Mouse (Mus musculus): ENCODE results near the gene Lrg1.

The Lrg1 gene

GRCm38 (mm10) chr17:56102927-56103326 lies 18.9 kb downstream of the Lrg1 start:
- H3K27me3 ChIP-seq (ENCODE audit: insufficient read depth, low read length): no peaks in the 10 kb centered on the region
- no peak for TF ChIP-seq NANOG (IDR thresholded peaks at IDR 0.05; ENCODE audit: borderline replicate concordance, low read length)
- no peak for TF ChIP-seq CTCF (conservative IDR thresholded peaks at IDR 0.05; ENCODE audit: low read length)
- no peak for TF ChIP-seq POU5F1 (IDR thresholded peaks at IDR 0.05; ENCODE audit: borderline replicate concordance, low read length)
- H3K4me3 ChIP-seq (replicated peaks; ENCODE audit: low read length): no peak overlapping the region
- no peaks in the 10 kb centered on the region for H3K9me3 ChIP-seq (ENCODE audit: low read length)
- peaks cover 63% of the 10 kb centered on the region for H3K36me3 ChIP-seq (ENCODE audit: insufficient read depth, low read length)
- H3K4me1 ChIP-seq (replicated peaks; ENCODE audit: low read depth, low read length): no peaks in the 10 kb centered on the region; the same call in 1 of the 2 replicates

- H3K27me3 ChIP-seq (ENCODE audit: insufficient read depth, low read length): no peaks in the 10 kb centered on the region
- TF ChIP-seq CTCF (conservative IDR thresholded peaks at IDR 0.05; ENCODE audit: low read length) (no peak), NANOG (IDR thresholded peaks at IDR 0.05; ENCODE audit: borderline replicate concordance, low read length) (no peak), POU5F1 (IDR thresholded peaks at IDR 0.05; ENCODE audit: borderline replicate concordance, low read length) (no peak)
- no peaks in the 10 kb centered on the region; the same call in 1 of the 2 replicates for H3K4me1 ChIP-seq (replicated peaks; ENCODE audit: low read depth, low read length)
- peaks cover 70% of the 10 kb centered on the region for H3K36me3 ChIP-seq (ENCODE audit: insufficient read depth, low read length)
- H3K9me3 ChIP-seq (ENCODE audit: low read length): no peaks in the 10 kb centered on the region
- no peak overlapping the region for H3K4me3 ChIP-seq (replicated peaks; ENCODE audit: low read length)
Measured at GRCm38 (mm10) chr17:56102158-56102557, 19.6 kb downstream of the Lrg1 start.

- Histone ChIP-seq H3K4me1 (replicated peaks; ENCODE audit: low read depth, low read length) (no peaks in the 10 kb centered on the region; the same call in 1 of the 2 replicates), H3K36me3 (ENCODE audit: insufficient read depth, low read length) (peaks cover 84% of the 10 kb centered on the region), H3K27me3 (ENCODE audit: insufficient read depth, low read length) (no peaks in the 10 kb centered on the region), H3K4me3 (replicated peaks; ENCODE audit: low read length) (no peak overlapping the region), H3K9me3 (ENCODE audit: low read length) (no peaks in the 10 kb centered on the region)
- no peak for TF ChIP-seq NANOG (IDR thresholded peaks at IDR 0.05; ENCODE audit: borderline replicate concordance, low read length)
- TF ChIP-seq CTCF (conservative IDR thresholded peaks at IDR 0.05; ENCODE audit: low read length): no peak
- TF ChIP-seq POU5F1 (IDR thresholded peaks at IDR 0.05; ENCODE audit: borderline replicate concordance, low read length): no peak
Measured at GRCm38 (mm10) chr17:56100811-56101210, 21.0 kb downstream of the Lrg1 start.

GRCm38 (mm10) chr17:56098711-56099572 lies 22.9 kb downstream of the Lrg1 start:
- no peak for TF ChIP-seq NANOG (IDR thresholded peaks at IDR 0.05; ENCODE audit: borderline replicate concordance, low read length)
- peak; percentile 22 for TF ChIP-seq CTCF (conservative IDR thresholded peaks at IDR 0.05; ENCODE audit: low read length)
- no peaks in the 10 kb centered on the region for H3K27me3 ChIP-seq (ENCODE audit: insufficient read depth, low read length)
- H3K36me3 ChIP-seq (ENCODE audit: insufficient read depth, low read length): peaks cover 100% of the 10 kb centered on the region
- no peaks in the 10 kb centered on the region for H3K9me3 ChIP-seq (ENCODE audit: low read length)
- no peak overlapping the region for H3K4me3 ChIP-seq (replicated peaks; ENCODE audit: low read length)
- H3K4me1 ChIP-seq (replicated peaks; ENCODE audit: low read depth, low read length): no peaks in the 10 kb centered on the region; the same call in 1 of the 2 replicates

GRCm38 (mm10) chr17:56098180-56098579 lies 23.6 kb downstream of the Lrg1 start:
- no peaks in the 10 kb centered on the region; the same call in 1 of the 2 replicates for H3K4me1 ChIP-seq (replicated peaks; ENCODE audit: low read depth, low read length)
- no peaks in the 10 kb centered on the region for H3K27me3 ChIP-seq (ENCODE audit: insufficient read depth, low read length)
- no peaks in the 10 kb centered on the region for H3K9me3 ChIP-seq (ENCODE audit: low read length)
- no peak overlapping the region for H3K4me3 ChIP-seq (replicated peaks; ENCODE audit: low read length)
- H3K36me3 ChIP-seq (ENCODE audit: insufficient read depth, low read length): peaks cover 100% of the 10 kb centered on the region
- TF ChIP-seq POU5F1 (IDR thresholded peaks at IDR 0.05; ENCODE audit: borderline replicate concordance, low read length) (no peak), CTCF (conservative IDR thresholded peaks at IDR 0.05; ENCODE audit: low read length) (no peak), NANOG (IDR thresholded peaks at IDR 0.05; ENCODE audit: borderline replicate concordance, low read length) (no peak)

DNA sequence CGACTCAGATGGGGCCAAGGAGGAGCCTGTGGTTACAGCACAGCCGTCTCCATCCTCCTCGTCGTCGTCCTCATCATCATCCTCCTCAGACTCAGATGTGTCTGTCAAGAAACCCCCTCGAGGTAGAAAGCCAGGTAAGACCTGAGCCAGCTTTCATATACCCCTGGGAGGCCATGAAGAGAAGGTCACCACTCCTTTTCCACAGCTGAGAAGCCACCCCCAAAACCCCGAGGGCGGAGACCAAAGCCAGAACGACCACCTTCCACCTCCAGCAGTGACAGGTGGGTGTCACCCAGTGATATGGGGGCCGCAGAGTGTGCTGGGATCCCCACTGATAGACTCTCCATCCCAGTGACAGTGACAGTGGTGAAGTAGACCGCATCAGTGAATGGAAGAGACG lies 24.9 kb downstream of the Lrg1 start:
- Histone ChIP-seq H3K36me3 (ENCODE audit: insufficient read depth, low read length) (peaks cover 95% of the 10 kb centered on the region), H3K9me3 (ENCODE audit: low read length) (no peaks in the 10 kb centered on the region), H3K4me3 (replicated peaks; ENCODE audit: low read length) (no peak overlapping the region), H3K27me3 (ENCODE audit: insufficient read depth, low read length) (no peaks in the 10 kb centered on the region), H3K4me1 (replicated peaks; ENCODE audit: low read depth, low read length) (no peaks in the 10 kb centered on the region; the same call in 1 of the 2 replicates)
- no peak for TF ChIP-seq CTCF (conservative IDR thresholded peaks at IDR 0.05; ENCODE audit: low read length)
- TF ChIP-seq NANOG (IDR thresholded peaks at IDR 0.05; ENCODE audit: borderline replicate concordance, low read length): no peak
- no peak for TF ChIP-seq POU5F1 (IDR thresholded peaks at IDR 0.05; ENCODE audit: borderline replicate concordance, low read length)

DNA sequence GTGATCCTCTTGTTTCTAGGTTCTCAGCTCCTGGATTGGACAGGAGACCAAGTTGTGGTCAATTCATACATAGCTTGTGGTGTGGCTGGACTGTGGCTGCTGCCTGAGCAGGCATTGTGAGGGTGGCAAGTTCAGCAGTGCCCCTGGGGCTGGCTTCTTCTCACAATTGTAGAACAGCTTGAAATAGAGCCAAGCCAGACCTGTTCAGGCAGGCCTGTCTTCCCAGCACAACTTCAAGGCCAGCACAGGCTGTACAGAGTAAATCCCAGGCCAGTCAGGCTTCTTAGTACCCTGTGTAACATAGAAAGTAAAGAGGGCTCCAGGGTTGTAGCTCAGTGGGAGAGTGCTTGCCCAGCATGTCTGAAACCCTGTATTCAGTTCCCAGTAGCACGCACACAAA lies 29.0 kb downstream of the Lrg1 start:
- Histone ChIP-seq H3K36me3 (ENCODE audit: insufficient read depth, low read length) (peaks cover 88% of the 10 kb centered on the region), H3K4me1 (replicated peaks; ENCODE audit: low read depth, low read length) (no peaks in the 10 kb centered on the region), H3K4me3 (replicated peaks; ENCODE audit: low read length) (no peak overlapping the region), H3K9me3 (ENCODE audit: low read length) (no peaks in the 10 kb centered on the region), H3K27me3 (ENCODE audit: insufficient read depth, low read length) (no peaks in the 10 kb centered on the region)
- TF ChIP-seq POU5F1 (IDR thresholded peaks at IDR 0.05; ENCODE audit: borderline replicate concordance, low read length) (no peak), CTCF (conservative IDR thresholded peaks at IDR 0.05; ENCODE audit: low read length) (no peak), NANOG (IDR thresholded peaks at IDR 0.05; ENCODE audit: borderline replicate concordance, low read length) (no peak)

GRCm38 (mm10) chr17:56092312-56092711 lies 29.5 kb downstream of the Lrg1 start:
- TF ChIP-seq NANOG (IDR thresholded peaks at IDR 0.05; ENCODE audit: borderline replicate concordance, low read length) (no peak), POU5F1 (IDR thresholded peaks at IDR 0.05; ENCODE audit: borderline replicate concordance, low read length) (no peak), CTCF (conservative IDR thresholded peaks at IDR 0.05; ENCODE audit: low read length) (no peak)
- Histone ChIP-seq H3K27me3 (ENCODE audit: insufficient read depth, low read length) (no peaks in the 10 kb centered on the region), H3K4me3 (replicated peaks; ENCODE audit: low read length) (no peak overlapping the region), H3K36me3 (ENCODE audit: insufficient read depth, low read length) (peaks cover 88% of the 10 kb centered on the region), H3K4me1 (replicated peaks; ENCODE audit: low read depth, low read length) (no peaks in the 10 kb centered on the region), H3K9me3 (ENCODE audit: low read length) (no peaks in the 10 kb centered on the region)
